Mouse (Mus musculus) ES-Bruce4 (cell line): ENCODE data around the gene Gdpd5.

Experiments
- CTCF ChIP-seq: IDR thresholded peaks from one replicate; pipeline ENCODE4 v1.8.1; 2011; ENCODE audit warnings: low read depth, low read length
- EP300 ChIP-seq: IDR thresholded peaks from 2 replicates; pipeline ENCODE4 v1.6.1; 2011; ENCODE audit warnings: low read depth, low read length; ENCODE audit not compliant: insufficient read depth
- POLR2A ChIP-seq: IDR thresholded peaks from one replicate; pipeline ENCODE4 v1.8.1; 2011; ENCODE audit warnings: low read length; ENCODE audit not compliant: insufficient read depth

DNA sequence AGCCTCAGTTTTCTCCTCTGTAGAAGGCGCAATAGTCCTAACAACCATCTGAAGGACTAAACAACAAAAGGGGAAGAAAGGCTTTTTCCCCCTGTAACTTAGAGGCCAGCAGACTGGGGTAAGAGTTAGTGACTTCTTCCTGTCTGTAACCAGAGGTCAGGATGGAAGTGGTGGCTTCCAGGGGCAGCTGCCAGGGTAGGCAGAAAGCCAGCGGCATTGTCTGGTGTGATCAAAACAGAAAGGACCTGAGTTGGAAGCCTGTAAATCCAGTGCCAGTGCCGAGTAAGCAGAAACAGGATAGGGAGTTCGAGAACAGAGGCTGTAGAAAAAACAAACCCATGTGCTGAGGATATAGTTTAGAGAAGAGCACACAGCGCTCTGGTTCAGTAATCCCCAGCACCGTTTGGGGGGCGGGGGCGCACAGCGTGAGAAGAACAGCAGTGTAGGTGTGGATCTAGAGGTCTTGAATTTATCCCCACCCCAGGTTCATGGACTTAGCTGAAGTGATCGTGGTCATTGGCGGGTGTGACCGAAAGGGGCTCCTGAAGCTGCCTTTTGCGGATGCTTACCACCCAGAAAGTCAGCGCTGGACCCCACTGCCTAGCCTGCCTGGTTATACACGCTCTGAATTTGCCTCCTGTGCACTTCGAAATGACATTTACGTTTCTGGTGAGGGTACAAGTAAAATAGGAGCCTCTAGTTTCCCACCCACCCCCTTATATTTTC, 88.6 kb downstream of the Gdpd5 start:
- TF ChIP-seq CTCF (no peak), POLR2A (no peak), EP300 (no peak)
